Mouse (Mus musculus) embryonic facial prominence, embryonic 10.5 days (tissue): Measurements from ENCODE around the gene Bace2. TPM values are rescaled to one million over a fixed set of nuclear protein-coding genes. Genes with fewer than 3 reads are reported as not detected.
A peak's percentile ranks its signal among the peaks of the same experiment; 100 is the strongest.

Source experiments
- DNase-seq: peaks from one replicate; pipeline ENCODE4 v3.0.0-alpha.2; 2017; ENCODE audit warnings: low spot score
- H3K27ac ChIP-seq: fragments of 300-500 bp; sonication (generic); replicated peaks from 2 replicates; pipeline ENCODE4 v1.5.1; 2016; ENCODE audit warnings: mild to moderate bottlenecking
- H3K27me3 ChIP-seq: fragments of 300-500 bp; sonication (generic); replicated peaks from 2 replicates; pipeline ENCODE4 v1.6.1; 2016; ENCODE audit warnings: low read depth, mild to moderate bottlenecking; ENCODE audit not compliant: poor library complexity, severe bottlenecking
- H3K36me3 ChIP-seq: fragments of 300-500 bp; sonication (generic); replicated peaks from 2 replicates; pipeline ENCODE4 v1.6.1; 2016; ENCODE audit warnings: mild to moderate bottlenecking, moderate library complexity
- H3K4me1 ChIP-seq: fragments of 300-500 bp; sonication (generic); 2 replicates; pipeline ENCODE4 v1.6.1; 2016
- H3K4me3 ChIP-seq: fragments of 300-500 bp; sonication (generic); 2 replicates; pipeline ENCODE4 v1.5.1; 2016; ENCODE audit warnings: mild to moderate bottlenecking, moderate library complexity
- H3K9me3 ChIP-seq: fragments of 300-500 bp; sonication (generic); 2 replicates; pipeline ENCODE4 v1.6.1; 2016; ENCODE audit warnings: mild to moderate bottlenecking
- WGBS: fragments of 180-500 bp; shearing (Covaris S2); methylation state at CpG from one replicate; pipeline ENCODE4 v1.1.7; 2016; 5-methylcytosine and 5-hydroxymethylcytosine counted together
- polyA plus RNA-seq: library from polyadenylated mRNA; unstranded; fragments of >200 nt; fragmentation: Nextera tagmentation; extraction: Ambion mirVana; gene quantifications from 2 replicates; pipeline ENCODE4 v1.2.1, GENCODE M21; 2016

The Bace2 gene
- polyA plus RNA-seq, 1 experiment from 2014 or later: 2.8 TPM

DNA sequence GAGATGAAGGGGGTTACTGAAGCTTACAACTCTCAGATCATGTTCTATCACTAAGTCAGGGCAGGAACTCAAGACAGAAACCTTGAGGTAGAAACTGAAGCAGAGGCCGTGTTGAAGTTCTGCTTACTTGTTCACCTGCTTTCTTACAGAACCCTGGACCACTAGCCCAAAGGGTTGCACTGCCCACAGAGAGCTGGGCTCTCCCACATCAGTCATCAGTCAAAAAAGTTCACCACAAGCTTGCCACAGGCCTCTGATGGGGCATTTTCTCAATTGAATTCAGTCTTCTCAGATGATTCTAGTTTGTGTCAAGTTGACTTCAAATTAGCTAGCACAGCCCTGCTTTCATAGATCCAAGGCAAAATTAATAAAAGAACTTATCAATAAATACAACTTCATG is 103.3 kb downstream of the Bace2 start:
- H3K9me3 ChIP-seq: no peaks in the 10 kb centered on the region
- no peaks in the 10 kb centered on the region for H3K36me3 ChIP-seq
- no peaks in the 10 kb centered on the region for H3K27me3 ChIP-seq
- H3K4me1 ChIP-seq: peaks cover 15% of the 10 kb centered on the region
- no peak for DNase-seq
- H3K27ac ChIP-seq: no peak overlapping the region
- H3K4me3 ChIP-seq: no peak overlapping the region
- WGBS: 80% methylated on average over 1 of the region's 1 CpGs

- H3K36me3 ChIP-seq: no peaks in the 10 kb centered on the region
- DNase-seq: no peak
- H3K4me1 ChIP-seq: peaks cover 15% of the 10 kb centered on the region
- no peaks in the 10 kb centered on the region for H3K9me3 ChIP-seq
- H3K27me3 ChIP-seq: no peaks in the 10 kb centered on the region
- H3K27ac ChIP-seq: no peak overlapping the region
- 66% methylated on average over 2 of the region's 2 CpGs for WGBS
- H3K4me3 ChIP-seq: no peak overlapping the region
Measured at GRCm38 (mm10) chr16:97461271-97461670, 104.7 kb downstream of the Bace2 start.

- peaks cover 15% of the 10 kb centered on the region for H3K4me1 ChIP-seq
- H3K9me3 ChIP-seq: no peaks in the 10 kb centered on the region
- no peak within 1 kb of the TSS for H3K27ac ChIP-seq
- H3K27me3 ChIP-seq: no peaks in the 10 kb centered on the region
- H3K36me3 ChIP-seq: no peaks in the 10 kb centered on the region
- H3K4me3 ChIP-seq: no peak within 1 kb of the TSS
- peak; percentile 25 for DNase-seq
- WGBS: 24% methylated on average over 4 of the region's 4 CpGs
Measured at GRCm38 (mm10) chr16:97462481-97463181, 106.1 kb downstream of the Bace2 start, which contains the start of gene Mx1. TSS of gene Mx1 (minus strand) at chr16:97462907.

DNA sequence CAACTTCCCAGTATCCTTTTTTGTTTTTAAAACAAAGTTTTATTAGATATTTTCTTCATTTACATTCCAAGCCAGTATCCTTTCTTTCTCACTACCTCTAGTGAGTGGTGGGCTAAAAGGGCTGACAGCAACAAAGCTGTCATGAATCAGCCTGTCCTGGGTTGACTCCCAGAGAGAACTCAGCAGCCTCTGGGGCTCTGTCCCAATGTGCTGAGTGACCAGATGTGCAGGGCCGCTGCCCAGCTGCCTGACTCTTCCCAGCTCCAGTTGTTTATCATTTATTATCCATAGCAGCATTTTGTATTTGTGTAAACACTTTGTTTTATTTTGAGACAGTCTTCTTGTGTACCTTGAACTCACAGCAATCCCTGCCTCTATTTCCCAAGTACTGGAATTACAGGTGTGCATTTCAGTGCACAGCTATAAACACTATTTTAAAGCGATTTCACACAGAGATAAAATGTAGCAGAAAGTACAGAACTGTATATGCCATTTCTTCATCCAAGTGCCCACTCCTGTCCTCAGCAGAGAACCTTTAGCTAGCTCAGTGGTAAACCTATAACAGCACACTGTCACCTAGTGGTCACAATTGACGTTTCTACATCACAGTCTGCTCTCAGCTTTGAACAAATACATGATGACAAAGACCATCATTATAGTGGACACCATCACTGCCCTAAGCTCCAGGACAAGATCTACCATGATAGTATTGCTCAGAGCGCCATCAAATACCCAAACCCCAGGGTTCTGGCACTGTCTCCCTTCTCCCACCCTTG is 109.8 kb downstream of the Bace2 start:
- H3K4me3 ChIP-seq: no peak overlapping the region
- H3K4me1 ChIP-seq: peaks cover 15% of the 10 kb centered on the region
- WGBS: 55% methylated on average over 4 of the region's 4 CpGs
- H3K9me3 ChIP-seq: no peaks in the 10 kb centered on the region
- no peaks in the 10 kb centered on the region for H3K36me3 ChIP-seq
- H3K27me3 ChIP-seq: no peaks in the 10 kb centered on the region
- no peak for DNase-seq
- no peak overlapping the region for H3K27ac ChIP-seq

DNA sequence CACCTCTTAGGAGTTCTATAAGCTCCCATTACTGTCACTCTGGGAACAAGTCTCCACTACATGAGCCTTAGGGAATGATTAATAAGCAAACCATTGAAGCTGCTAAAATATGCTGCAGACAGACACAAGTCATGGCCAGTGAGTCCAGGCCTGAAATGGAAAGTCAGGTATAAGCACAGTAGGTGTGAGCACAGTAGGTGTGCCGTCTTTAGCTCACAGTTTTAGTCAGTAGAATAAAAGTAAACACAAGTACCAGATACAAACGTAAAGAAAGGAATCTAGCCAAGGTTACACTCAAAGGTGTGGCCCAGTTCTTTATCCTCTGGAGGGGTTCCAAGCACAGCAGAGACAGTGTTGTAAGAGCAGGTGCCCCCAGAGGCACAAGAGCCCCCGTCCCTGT is 110.9 kb downstream of the Bace2 start:
- H3K4me3 ChIP-seq: no peak overlapping the region
- no peak for DNase-seq
- 87% methylated on average over 3 of the region's 3 CpGs for WGBS

DNA sequence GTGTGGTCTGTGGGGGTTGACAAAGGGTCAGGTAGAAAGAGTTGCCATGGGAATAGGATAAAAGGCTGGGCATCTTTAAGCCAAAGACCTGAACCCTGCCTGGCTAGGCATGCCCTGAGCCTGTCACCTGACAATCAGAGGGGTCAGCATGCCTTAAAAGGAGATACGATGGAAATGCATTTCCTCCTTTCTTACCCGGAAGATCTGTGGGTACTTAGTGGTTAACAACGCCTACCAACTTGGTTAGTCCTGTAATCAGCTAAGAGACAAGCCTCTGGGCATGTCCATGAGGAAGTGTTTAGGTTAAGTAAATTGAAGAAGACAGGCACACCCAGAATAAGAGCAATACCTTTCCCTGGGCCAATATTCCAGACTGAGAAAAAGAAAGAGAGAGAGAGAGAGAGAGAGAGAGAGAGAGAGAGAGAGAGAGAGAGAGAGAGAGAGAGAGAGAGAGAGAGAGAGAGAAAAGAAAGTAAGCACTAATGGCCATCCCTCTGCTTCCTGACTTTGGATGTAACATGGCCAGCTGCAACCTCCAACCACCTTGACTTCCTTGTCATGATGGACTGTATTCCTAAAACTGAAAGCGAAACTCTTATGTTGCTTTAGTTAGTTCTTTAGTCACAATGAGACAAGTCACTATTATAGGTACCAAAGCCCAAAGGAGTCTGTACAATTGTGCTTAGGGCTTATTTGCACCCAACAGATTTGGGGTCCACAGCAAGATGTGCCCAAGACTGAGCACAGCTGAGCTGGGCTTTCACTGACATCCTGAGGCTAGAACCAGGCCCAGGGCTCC is 111.7 kb downstream of the Bace2 start:
- no peak overlapping the region for H3K27ac ChIP-seq
- no peak overlapping the region for H3K4me3 ChIP-seq
- H3K36me3 ChIP-seq: no peaks in the 10 kb centered on the region
- WGBS: 73% methylated on average over 4 of the region's 4 CpGs
- no peak for DNase-seq
- peaks cover 4% of the 10 kb centered on the region; the same call in 1 of the 2 replicates for H3K4me1 ChIP-seq
- no peaks in the 10 kb centered on the region for H3K9me3 ChIP-seq
- no peaks in the 10 kb centered on the region for H3K27me3 ChIP-seq

More for the DNA sequence above, 110.9 kb downstream of the Bace2 start:
- Histone ChIP-seq H3K36me3 (no peaks in the 10 kb centered on the region), H3K27me3 (no peaks in the 10 kb centered on the region), H3K9me3 (no peaks in the 10 kb centered on the region), H3K4me1 (peaks cover 11% of the 10 kb centered on the region), H3K27ac (no peak overlapping the region)

GRCm38 (mm10) chr16:97474671-97475070 is 118.1 kb downstream of the Bace2 start:
- DNase-seq: no peak
- H3K4me3 ChIP-seq: no peak overlapping the region
- no peaks in the 10 kb centered on the region for H3K9me3 ChIP-seq
- 85% methylated on average over 2 of the region's 2 CpGs for WGBS
- H3K36me3 ChIP-seq: no peaks in the 10 kb centered on the region
- no peak overlapping the region for H3K27ac ChIP-seq
- no peaks in the 10 kb centered on the region for H3K27me3 ChIP-seq
- H3K4me1 ChIP-seq: no peaks in the 10 kb centered on the region

GRCm38 (mm10) chr16:97475581-97475980 is 119.0 kb downstream of the Bace2 start:
- Histone ChIP-seq H3K4me1 (no peaks in the 10 kb centered on the region), H3K4me3 (no peak overlapping the region), H3K9me3 (no peaks in the 10 kb centered on the region), H3K27me3 (no peaks in the 10 kb centered on the region), H3K27ac (no peak overlapping the region), H3K36me3 (no peaks in the 10 kb centered on the region)
- DNase-seq: no peak
- WGBS: 91% methylated on average over 3 of the region's 3 CpGs

GRCm38 (mm10) chr16:97476524-97476923 is 120.0 kb downstream of the Bace2 start:
- WGBS: 86% methylated on average over 1 of the region's 1 CpGs
- H3K4me3 ChIP-seq: no peak overlapping the region

DNA sequence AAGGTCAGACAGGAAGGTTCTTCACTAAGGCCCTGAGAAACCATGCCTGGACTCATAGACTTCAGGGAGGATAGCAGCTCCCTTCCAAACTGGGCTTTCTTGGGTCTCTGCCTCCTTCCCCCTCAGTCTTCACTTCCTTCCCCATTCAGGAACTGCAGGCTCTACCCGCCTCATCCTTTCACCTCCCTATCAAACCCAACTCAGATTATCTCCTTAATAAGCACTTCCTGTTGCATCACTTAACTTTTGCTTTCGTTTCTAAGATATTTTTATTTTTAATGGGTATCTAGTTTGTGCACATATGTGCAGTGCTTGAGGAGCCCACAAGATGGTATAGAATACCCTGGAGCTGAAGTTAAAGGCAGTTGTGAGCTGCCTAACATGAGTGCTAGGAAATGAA is 122.1 kb downstream of the Bace2 start:
- WGBS: 80% methylated on average over 2 of the region's 2 CpGs
- Histone ChIP-seq H3K4me3 (no peak overlapping the region), H3K27me3 (no peaks in the 10 kb centered on the region)

More at GRCm38 (mm10) chr16:97476524-97476923, 120.0 kb downstream of the Bace2 start:
- Histone ChIP-seq H3K27ac (no peak overlapping the region), H3K36me3 (no peaks in the 10 kb centered on the region), H3K4me1 (no peaks in the 10 kb centered on the region), H3K9me3 (no peaks in the 10 kb centered on the region), H3K27me3 (no peaks in the 10 kb centered on the region)
- no peak for DNase-seq

DNA sequence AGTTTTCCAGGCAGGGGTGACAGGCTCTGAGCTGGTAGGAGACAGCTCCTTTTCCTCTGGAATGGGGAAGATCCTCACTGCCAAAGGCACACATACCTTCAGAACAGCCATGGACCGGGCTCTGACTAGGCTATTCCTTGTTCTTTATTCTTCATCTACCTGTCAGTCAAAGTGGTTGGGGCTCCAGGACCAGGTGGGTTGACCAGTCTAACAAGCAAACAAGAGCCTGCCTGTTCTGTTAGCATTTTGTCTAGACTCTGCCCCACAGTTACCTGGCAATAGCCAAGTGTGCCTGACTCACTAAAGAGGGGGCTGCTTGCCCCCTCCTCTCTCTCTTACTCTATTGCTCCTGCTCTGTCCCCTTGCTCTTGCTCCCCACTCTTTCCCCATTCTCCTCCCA is 135.8 kb downstream of the Bace2 start:
- Histone ChIP-seq H3K27ac (no peak overlapping the region), H3K4me3 (no peak overlapping the region), H3K36me3 (no peaks in the 10 kb centered on the region), H3K4me1 (no peaks in the 10 kb centered on the region), H3K27me3 (no peaks in the 10 kb centered on the region), H3K9me3 (no peaks in the 10 kb centered on the region)
- WGBS: 80% methylated on average over 1 of the region's 1 CpGs
- DNase-seq: no peak

More for the DNA sequence above, 122.1 kb downstream of the Bace2 start:
- no peaks in the 10 kb centered on the region for H3K36me3 ChIP-seq
- H3K4me1 ChIP-seq: no peaks in the 10 kb centered on the region
- no peak for DNase-seq
- H3K27ac ChIP-seq: no peak overlapping the region
- H3K9me3 ChIP-seq: no peaks in the 10 kb centered on the region
